Mouse (Mus musculus) lung, postnatal 10 days (tissue): ENCODE data around the gene Mall.

Experiments used
- DNase-seq: peaks from one replicate; pipeline ENCODE4 v3.0.0; 2021

Mall gene

DNA sequence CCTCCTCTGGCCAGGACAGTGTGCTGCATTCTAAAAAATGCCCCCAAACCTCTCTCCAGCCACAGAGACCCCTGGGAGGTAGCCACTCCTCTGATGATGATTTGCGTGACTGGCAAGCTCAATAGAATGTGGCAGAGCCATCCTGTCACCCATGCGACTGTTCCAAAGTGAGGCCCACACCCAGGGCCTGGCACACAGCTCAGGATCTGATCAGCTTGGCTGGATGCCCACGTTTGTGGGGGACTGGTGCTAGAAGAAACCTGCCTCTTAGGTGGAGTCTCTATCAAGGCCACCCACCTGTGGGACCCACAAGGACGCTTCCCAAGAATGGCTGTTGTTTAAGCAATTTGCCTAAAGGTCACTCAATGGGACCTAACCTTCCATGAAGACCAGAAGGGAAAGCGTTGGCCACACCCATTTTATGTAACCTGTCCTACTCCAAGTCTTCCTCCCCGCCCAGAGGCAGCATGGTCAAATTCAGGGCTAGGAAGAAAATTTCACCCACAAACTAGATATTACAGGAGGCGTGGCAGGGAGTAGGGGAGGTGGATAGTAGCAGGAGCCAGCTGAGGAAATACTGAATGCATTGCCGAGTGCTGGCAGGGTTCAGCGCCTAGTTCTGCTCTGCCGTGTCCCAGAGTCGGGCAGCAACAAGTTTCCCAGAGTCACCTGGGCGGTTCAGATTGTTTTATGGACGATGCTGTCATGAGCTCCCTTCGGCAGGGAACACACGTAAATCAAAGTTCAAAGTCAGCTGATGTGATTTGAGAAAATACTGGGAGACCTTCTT is 876 bp downstream of the Mall start:
- DNase-seq, result no peak

DNA sequence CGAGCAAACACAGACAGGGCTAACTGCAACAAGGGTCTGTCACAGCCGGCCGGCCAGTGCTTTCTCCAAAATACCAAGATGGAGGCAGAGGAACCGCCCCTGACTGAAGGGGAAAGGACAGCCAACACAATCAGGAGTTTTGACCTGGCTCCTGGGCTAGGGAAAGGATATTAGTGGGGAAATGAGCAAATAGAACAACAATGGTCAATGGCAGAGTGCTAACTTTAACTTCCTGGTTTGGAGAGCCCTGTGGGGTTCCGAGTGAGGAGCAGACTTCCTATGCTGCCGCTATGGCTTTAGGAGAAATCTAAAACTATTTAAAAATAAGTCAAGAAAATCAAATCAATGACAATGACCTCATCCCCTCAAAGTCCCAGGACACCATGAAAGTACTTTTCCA is 1.6 kb downstream of the Mall start:
- DNase-seq, result no peak

DNA sequence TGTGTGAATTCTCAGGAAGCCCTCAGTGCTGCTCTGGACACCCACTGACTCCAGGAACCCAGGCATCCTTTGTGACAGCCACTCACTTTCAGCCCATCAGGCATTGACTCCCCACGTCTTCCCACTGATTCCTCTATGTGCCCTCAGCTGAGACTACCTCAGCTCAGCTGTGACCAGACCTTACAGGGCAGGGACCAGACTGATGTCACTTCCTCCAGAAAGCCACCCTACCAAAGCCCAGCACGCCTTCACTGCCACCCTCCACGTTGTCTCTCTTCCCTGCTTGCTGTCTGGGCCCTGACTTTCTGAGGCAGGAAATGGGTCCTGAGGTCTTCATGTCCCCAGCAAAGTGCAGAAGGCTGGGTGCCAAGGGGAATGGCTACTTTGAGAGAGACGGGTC is 6.5 kb downstream of the Mall start:
- DNase-seq, result no peak

DNA sequence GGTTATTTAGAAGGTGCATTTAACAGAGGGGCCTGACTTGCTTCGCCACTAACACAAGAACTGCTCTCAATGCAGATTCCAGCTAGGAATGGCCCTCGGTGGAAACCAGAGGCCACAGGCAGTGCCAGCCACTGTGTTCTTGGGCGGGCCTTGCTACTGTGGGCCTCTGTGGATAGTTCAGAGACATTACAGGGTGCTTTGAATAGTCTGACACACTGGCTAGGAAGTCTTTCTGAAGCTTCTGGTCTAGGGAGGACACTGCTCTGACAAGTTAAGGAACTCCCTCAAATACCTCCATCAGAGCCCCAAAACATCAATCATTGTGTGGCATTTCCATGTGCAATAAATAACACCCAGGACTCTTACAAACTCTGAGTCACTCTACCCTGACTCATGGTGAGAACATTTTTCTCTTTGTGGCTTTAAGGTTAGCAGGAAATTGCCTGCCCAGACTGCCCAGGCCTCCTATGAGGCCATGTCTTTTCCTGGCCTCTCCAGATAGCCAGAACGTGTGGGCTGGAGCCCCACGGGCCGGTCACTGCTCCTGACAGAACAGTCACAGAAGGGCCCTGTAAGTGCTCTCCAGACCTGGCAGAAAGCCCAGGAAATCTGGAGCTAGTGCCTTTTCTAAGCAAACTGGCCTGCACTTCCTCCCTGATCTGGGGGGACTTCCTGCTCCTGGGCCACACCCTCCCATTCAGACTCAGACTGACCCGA is 7.4 kb downstream of the Mall start:
- peak; percentile 96 for DNase-seq

DNA sequence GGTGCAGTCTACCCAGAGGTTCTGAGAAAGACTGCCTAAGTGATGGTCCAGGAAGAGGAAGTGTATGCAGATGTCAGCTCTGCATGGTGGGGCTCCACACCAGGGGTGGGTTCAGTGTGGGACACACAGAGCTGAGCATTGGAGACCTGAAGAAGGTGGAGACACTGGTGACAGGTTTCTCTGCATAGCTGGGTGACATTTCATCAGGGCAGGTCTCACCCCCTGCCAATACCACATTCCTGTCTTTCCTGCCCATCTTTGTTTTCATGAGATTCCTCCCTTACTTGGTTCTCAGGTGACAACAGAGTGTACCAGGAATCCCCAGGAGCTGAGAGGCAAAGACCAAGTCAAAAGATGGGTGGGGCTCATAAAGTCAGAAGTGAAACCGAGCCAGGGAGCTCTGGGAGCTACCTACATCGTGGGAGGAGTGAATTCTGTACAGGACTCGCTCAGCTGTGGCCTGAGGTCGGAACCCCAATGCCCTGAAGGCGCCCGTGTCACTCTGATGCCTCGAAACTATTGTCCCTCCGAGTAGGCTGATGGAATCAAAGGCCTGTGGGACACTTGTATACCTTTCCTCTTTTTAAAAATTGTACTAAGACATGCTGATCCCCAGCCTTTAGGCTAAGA is 10.8 kb downstream of the Mall start:
- DNase-seq, result no peak

DNA sequence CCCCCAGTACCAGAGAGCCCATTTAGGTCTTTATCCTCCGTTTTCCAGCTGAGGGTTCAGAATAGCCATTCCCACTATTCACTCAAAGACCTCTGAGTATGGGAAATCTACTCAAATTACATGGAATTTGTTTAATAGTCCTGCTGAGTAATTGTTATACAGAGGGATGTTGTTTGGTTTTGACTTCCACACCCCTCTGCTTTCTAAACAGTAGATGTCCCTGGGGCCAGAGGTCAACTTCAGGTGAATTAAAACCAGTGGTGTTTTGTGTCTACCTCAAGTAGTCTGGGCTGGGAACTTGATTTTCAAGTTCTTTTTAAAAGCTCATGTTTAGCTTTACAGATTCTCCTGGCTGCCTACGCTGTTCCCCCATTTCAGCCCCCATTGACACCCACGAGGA is 15.0 kb downstream of the Mall start:
- DNase-seq, result no peak

DNA sequence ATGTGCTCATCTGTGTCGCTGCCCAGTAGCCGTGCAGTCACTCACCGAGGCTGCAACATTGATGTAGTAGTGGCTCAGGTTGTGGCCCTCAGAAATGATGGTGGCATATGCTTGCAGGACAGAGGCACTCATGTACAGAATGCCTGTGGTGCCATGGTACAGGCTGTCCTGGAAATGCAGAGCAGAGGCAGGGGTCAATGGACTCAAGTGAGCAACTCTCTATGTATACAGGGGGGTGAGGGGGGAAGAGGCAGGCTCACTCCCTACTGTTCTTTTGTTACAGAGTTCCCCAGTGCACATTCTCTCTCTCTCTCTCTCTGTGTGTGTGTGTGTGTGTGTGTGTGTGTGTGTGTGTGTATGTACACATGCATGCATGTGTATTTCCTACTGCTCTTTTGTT is 20.9 kb downstream of the Mall start:
- no peak for DNase-seq

DNA sequence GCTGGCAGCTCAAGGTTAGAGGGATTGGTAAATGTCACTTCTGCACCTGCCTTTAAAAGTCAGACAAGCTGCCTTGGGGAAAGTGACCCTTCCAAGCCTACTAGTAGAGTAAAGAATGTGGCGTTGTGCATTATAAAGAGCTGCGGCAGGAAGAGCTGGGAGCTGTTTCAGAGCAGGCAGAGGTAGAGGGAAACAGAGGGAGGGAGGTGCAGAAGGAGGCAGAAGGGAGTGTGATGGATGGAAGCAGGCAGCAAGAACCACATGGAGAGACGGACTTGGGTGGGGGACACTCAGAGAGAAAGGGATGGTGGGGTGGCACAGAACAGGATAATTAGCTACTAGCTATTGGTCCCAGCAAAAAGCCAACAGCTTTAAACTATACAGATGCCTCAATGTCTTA is 21.7 kb downstream of the Mall start:
- DNase-seq, result no peak

DNA sequence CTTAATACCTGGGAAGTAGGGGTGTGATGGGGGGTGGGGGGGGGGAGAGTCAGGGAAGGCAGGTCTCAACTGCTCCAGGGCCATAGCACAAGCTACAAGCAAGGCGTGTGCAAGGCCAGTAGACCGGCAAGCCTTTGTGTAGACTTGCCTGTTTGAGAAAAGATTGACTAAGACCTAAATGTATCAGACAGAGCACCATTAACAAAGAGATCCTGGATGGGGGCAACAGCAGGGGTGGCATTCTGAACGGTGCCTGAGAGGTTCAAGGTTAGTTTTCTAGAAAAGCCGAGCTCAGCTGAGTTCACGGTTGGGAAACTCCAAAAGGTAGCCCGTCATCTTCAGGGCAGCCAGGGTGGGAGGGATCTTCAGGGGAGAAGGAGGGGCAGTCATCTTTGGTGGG is 24.5 kb downstream of the Mall start:
- DNase-seq, result no peak

DNA sequence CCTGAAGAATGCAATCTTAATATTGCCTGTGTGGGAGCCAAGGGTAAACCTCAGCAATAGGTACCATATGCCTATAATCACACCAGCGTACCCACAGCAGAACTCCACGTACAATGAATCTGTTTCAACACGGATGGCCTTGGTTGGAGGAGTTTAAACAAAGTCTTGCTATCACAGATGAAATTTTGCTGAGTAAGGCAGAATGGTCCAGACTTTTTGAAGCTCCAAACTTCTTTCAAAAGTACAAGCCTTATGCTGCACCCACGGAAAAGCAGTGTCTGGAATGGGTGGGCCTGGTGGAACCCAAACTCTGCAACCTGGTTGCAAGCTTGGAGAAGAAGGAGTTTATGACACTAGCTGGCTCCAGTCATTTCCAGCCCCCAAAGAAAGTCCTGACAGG is 40.5 kb downstream of the Mall start:
- no peak for DNase-seq

DNA sequence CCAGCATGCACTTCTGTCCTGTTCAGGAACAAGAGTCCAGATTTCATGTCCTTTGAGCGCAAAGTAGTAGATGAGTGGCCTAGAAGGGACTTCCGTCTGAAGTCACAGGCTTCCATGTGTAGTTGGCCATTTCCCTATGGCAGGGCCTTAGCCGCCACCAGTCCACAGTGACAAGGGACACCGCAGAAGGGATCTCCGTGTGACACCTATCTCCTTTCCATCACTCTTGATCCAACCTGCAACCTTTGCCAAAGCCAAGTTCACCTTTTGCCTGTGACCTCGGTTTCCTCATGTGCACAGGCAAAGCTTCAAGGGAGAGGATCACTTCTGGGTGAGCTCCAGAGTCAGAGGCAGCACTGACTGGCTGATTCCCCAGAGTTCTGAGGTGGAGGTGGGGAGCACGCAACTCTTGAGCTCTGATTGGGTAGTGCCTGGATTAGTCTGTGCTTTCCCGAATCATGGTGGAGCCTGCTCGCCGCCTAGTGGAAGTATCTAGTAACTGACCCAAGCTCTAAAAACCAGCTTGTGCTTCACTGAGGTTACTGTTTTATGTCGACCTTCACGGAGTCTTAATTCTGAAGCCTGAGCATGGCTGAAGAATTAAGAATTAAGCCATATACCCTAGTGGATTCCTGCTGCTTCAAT is 45.9 kb downstream of the Mall start:
- DNase-seq, result peak; percentile 81

DNA sequence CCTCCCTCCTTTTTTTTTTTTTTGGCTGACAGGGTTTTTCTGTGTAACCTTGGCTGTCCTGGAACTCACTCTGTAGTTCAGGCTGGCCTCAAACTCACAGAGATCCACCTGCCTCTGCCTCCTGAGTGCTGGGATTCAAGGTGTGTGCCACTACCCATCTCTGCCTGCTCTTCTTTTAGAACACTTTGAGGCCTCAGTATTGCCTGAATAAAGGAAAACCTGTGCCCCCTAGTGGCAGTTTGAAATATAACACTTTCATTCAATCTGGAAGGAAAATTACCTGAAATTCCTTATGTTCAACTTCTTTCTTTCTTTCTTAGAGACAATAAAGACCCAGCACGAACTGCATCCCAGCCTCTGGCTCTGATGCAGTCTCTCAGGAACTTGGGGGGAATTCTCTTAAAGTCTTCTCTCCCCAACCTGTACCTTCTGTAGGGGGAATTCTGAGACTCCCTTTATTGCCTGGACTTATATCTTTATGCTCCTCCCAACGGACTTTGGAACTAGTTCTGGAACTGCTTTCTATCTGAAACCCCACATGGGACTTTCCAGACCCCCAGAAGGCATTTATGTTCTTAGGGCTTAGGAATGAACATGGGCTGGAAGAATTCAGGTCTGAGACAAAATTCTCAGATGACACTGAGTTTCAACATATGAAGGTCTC is 61.8 kb downstream of the Mall start:
- DNase-seq, result peak; percentile 44

DNA sequence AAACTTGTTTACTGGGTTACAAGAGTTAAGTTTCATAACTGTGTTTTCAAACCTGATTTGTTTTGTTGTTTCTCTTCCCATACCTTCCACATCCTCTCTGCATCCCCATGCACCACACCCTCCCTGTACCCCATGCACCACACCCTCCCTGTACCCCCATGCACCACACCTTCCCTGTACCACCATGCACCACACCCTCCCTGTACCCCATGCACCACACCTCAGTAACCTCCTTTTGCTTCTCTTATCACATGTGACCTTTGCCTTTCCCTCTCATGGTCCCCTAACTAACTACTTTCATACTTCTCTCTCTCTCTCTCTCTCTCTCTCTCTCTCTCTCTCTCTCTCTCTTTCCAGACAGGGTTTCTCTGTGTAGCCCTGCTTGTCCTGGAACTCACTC is 62.7 kb downstream of the Mall start:
- no peak for DNase-seq

DNA sequence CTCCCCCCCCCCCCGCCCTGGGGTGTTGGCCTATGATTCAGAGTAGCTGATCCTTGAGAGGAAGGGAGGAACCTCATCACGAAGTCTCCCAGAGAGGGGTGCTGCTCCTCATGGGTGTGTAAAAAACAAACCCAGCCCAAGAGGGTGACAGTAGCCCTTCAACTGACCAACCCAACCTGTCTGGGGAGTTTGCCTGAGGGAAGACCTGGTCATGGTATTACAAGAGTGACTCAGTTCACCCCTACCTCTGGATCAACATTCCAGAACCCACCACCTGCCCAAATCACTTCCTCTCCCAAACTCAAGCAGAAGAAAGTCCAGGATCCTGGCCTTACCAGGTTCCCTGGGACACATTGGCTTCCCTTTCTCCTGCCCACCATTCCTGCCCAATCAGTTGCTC is 67.0 kb downstream of the Mall start:
- no peak for DNase-seq

DNA sequence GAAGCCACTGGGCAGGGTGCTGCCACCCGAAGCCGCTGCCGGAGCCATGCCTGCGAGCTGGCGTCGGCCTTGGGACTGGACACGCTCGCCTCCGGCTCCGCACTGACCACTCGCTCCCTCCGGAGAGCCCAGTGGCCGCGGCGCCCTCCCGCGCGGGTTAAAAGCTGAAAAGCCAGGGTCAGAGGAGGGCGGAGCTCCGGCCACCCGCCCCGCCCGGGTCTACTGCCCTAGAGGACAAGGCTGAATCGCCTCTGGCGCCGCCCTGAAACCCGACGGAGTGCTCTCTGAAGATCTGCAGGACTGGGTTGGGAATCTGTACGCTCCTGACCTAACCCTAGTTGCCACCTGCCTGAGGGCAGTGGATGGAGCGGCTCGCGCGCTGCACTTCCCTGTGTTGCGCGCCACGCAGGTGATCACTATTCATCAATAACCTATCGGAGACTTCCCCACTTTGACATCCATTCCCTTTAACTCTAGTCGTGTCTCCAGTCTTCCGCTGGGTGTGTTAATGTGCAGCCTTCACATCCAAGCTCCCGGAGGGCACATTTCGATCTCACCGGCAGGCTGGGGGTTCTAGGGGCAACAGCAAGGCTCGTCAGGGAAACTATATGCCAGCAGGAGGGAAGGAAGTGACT is 73.5 kb downstream of the Mall start, which contains the start of gene Mal:
Gene Mal, minus strand, starts transcription at position 610 of the 635 bp plus-strand sequence.
- DNase-seq, result peak; percentile 71

DNA sequence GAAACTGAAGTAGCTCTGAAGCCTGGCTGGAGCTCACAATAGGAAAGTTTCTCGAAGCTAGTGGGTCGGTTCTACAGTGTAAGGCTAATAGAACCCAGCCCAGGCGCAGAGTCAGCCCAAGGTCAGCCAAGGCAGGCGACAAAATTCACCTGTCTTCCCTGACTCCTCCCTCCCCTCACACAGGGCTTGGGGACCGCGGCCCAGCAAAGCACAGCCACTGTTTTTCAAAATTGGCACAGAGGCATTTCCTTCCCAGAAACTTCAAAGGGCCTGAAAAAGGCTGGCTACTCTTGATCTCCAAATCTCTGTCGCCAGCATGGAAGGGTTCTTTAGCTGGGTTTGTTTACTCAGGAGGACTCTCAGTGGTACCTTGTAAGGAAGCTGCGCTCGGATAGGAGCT is 74.3 kb downstream of the Mall start:
- DNase-seq, result peak; percentile 6

DNA sequence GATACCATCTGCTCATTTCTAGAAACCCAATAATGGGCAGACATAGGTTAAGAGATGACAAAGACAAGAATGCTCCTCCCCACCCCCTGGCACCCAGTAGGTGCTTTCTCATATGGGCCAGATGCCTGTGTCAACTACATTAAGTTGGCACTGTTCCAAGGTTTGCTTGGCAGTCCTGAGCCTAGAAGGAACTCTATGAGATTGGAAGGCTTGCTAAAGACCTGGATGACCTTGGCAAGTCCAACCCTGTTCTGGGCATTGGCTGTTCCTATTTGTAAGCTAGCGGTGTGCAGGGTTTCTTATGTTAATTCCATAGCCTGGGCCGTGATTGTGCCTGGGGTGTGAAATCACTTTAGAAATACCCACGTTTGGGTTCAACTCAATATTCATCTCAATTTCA is 74.9 kb downstream of the Mall start:
- no peak for DNase-seq
